Mouse (Mus musculus) layer of hippocampus, postnatal 10 days (tissue): ENCODE measurements at regions not wholly inside any gene's neighbourhood (a gene's known extent, or its start where the extent isn't known, plus 50 kb on each side); places are given as distances from the start of the nearest gene placed in this dataset.

Source experiments
- DNase-seq, 2 experiments: peaks; one replicate each; pipeline ENCODE4 v3.0.0; 2021; ENCODE audit warnings: low spot score in 2 of 2

GRCm38 (mm10) chr15:102776218-102776850 lies 54.4 kb upstream of the Calcoco1 start:
- DNase-seq = no peak

GRCm38 (mm10) chr15:102780626-102781025 lies 58.6 kb upstream of the Calcoco1 start:
- no peak for DNase-seq

- DNase-seq = no peak
Observed at GRCm38 (mm10) chr15:102782988-102783799, 61.2 kb upstream of the Calcoco1 start.

- peak; percentile 60 to 63 for DNase-seq
Observed at GRCm38 (mm10) chr15:102785055-102785820, 63.3 kb upstream of the Calcoco1 start.

- DNase-seq = peak; percentile 21 to 30
Observed at GRCm38 (mm10) chr15:102788846-102789518, 67.0 kb upstream of the Calcoco1 start.

- peak in 1 of 2 experiments; percentile 28 for DNase-seq
Observed at GRCm38 (mm10) chr15:102797020-102797618, 75.1 kb upstream of the Calcoco1 start.

- DNase-seq = no peak
Observed at GRCm38 (mm10) chr15:102800049-102800448, 78.1 kb upstream of the Calcoco1 start.

GRCm38 (mm10) chr15:102802265-102802813 lies 80.4 kb upstream of the Calcoco1 start:
- peak in 1 of 2 experiments; percentile 19 for DNase-seq

- peak; percentile 59 to 68 for DNase-seq
Observed at GRCm38 (mm10) chr15:102807353-102807752, 85.4 kb upstream of the Calcoco1 start.

- DNase-seq = no peak
Observed at GRCm38 (mm10) chr15:102819181-102819580, 97.2 kb upstream of the Calcoco1 start.

- no peak for DNase-seq
Observed at GRCm38 (mm10) chr15:102839688-102840087, 81.2 kb upstream of the Hoxc13 start.

- no peak for DNase-seq
Observed at GRCm38 (mm10) chr15:102862374-102862773, 58.5 kb upstream of the Hoxc13 start.

GRCm38 (mm10) chr15:102866788-102867187 lies 54.1 kb upstream of the Hoxc13 start:
- no peak for DNase-seq
